Mouse (Mus musculus): ENCODE data around the gene Ncr1. TPM values are rescaled to one million over a fixed set of nuclear protein-coding genes. Genes with fewer than 3 reads are reported as not detected.

The Ncr1 gene
- polyA plus RNA-seq, 1 experiment from 2014 or later = not detected

Small RNA genes within 50 kb of the gene (microRNA-seq; reads per million reads assigned to microRNA genes)
- gene Gm24752 (not detected), gene Gm25349 (not detected)

Other genes starting within 250 kb of the Ncr1 start
- 122 and 158 TPM in 2 replicates for gene Ttyh1, start 218.3 kb upstream of the Ncr1 start, polyA plus RNA-seq (2015; fragmentation: Nextera tagmentation; extraction: Ambion mirVana)
- gene Leng8, start 200.7 kb upstream of the Ncr1 start, polyA plus RNA-seq (2015; fragmentation: Nextera tagmentation; extraction: Ambion mirVana) = 81.8 and 83.3 TPM in 2 replicates
- gene Leng9, start 187.3 kb upstream of the Ncr1 start, polyA plus RNA-seq (2015; fragmentation: Nextera tagmentation; extraction: Ambion mirVana) = 4.9 and 5.3 TPM in 2 replicates
- 4.7 and 5.1 TPM in 2 replicates for gene Cdc42ep5, start 172.9 kb upstream of the Ncr1 start, polyA plus RNA-seq (2015; fragmentation: Nextera tagmentation; extraction: Ambion mirVana)
- 0.14 TPM in 1 of 2 replicates, not detected in the other for gene Lilra5, start 100.0 kb upstream of the Ncr1 start, polyA plus RNA-seq (2015; fragmentation: Nextera tagmentation; extraction: Ambion mirVana)
- gene Gp6, start 60.0 kb downstream of the Ncr1 start, polyA plus RNA-seq (2015; fragmentation: Nextera tagmentation; extraction: Ambion mirVana) = 0.06 TPM in 1 of 2 replicates, not detected in the other
- 43.2 and 45.6 TPM in 2 replicates for gene Rdh13, start 107.9 kb downstream of the Ncr1 start, polyA plus RNA-seq (2015; fragmentation: Nextera tagmentation; extraction: Ambion mirVana)
- gene Eps8l1, start 123.0 kb downstream of the Ncr1 start, polyA plus RNA-seq (2015; fragmentation: Nextera tagmentation; extraction: Ambion mirVana) = 12.8 TPM in 2 replicates
- 35.6 and 44.7 TPM in 2 replicates for gene Ppp1r12c, start 164.0 kb downstream of the Ncr1 start, polyA plus RNA-seq (2015; fragmentation: Nextera tagmentation; extraction: Ambion mirVana)
- gene Tnnt1, start 178.7 kb downstream of the Ncr1 start, polyA plus RNA-seq (2015; fragmentation: Nextera tagmentation; extraction: Ambion mirVana) = 3.2 and 3.6 TPM in 2 replicates
- gene Tnni3, start 186.5 kb downstream of the Ncr1 start, polyA plus RNA-seq (2015; fragmentation: Nextera tagmentation; extraction: Ambion mirVana) = 1.8 TPM in 2 replicates
- 2.2 and 2.4 TPM in 2 replicates for gene Dnaaf3, start 194.7 kb downstream of the Ncr1 start, polyA plus RNA-seq (2015; fragmentation: Nextera tagmentation; extraction: Ambion mirVana)
- gene Syt5, start 209.8 kb downstream of the Ncr1 start, polyA plus RNA-seq (2015; fragmentation: Nextera tagmentation; extraction: Ambion mirVana) = 185 and 186 TPM in 2 replicates